Mouse (Mus musculus): Measurements from ENCODE around the gene Tmprss11c.

Gene Tmprss11c

GRCm38 (mm10) chr5:86289208-86289607, at the start of gene Tmprss11c:
TSS of gene Tmprss11c (minus strand) at chr5:86289308.
- DNase-seq, result no peak

GRCm38 (mm10) chr5:86318018-86318956, 29.2 kb upstream of the Tmprss11c start:
- DNase-seq, result peak in 1 of 2 experiments; percentile 13

GRCm38 (mm10) chr5:86306116-86306515, 17.0 kb upstream of the Tmprss11c start:
- peak; percentile 87 to 93 for DNase-seq

GRCm38 (mm10) chr5:86303877-86304276, 14.8 kb upstream of the Tmprss11c start:
- DNase-seq, result peak; percentile 41 to 66

GRCm38 (mm10) chr5:86246559-86246958, 42.5 kb downstream of the Tmprss11c start:
- no peak for DNase-seq

- no peak for DNase-seq
Observed at GRCm38 (mm10) chr5:86244880-86245279, 44.2 kb downstream of the Tmprss11c start.

GRCm38 (mm10) chr5:86244275-86244674, 44.8 kb downstream of the Tmprss11c start:
- DNase-seq, result no peak

- no peak for DNase-seq
Observed at GRCm38 (mm10) chr5:86227156-86227853, 61.8 kb downstream of the Tmprss11c start.

GRCm38 (mm10) chr5:86197801-86198200, 91.3 kb downstream of the Tmprss11c start, which contains the start of gene Gnrhr:
TSS of gene Gnrhr (minus strand) at chr5:86197901.
- no peak for DNase-seq

GRCm38 (mm10) chr5:86191356-86191755, 97.8 kb downstream of the Tmprss11c start:
- peak in 1 of 2 experiments; percentile 24 for DNase-seq

GRCm38 (mm10) chr5:86190770-86191169, 98.3 kb downstream of the Tmprss11c start:
- peak; percentile 11 to 50 for DNase-seq

GRCm38 (mm10) chr5:86190290-86190689, 98.8 kb downstream of the Tmprss11c start:
- no peak for DNase-seq

- no peak for DNase-seq
Observed at GRCm38 (mm10) chr5:86187441-86187840, 101.7 kb downstream of the Tmprss11c start.

Data from cerebellum, postnatal 25 days (tissue).